Mouse (Mus musculus) urinary bladder, adult 2 months (tissue): ENCODE results near the gene Gm20388. TPM values are rescaled to one million over a fixed set of nuclear protein-coding genes. Genes with fewer than 3 reads are reported as not detected.

Source experiments
- DNase-seq: peaks from one replicate; pipeline ENCODE4 v3.0.0; 2022; ENCODE audit warnings: low spot score
- polyA plus RNA-seq: library from polyadenylated mRNA; depleted of rRNA; stranded (reverse); fragments of >200 nt; gene quantifications from 2 replicates; pipeline ENCODE4 v1.2.3, GENCODE M21; 2012

Gm20388 gene
- polyA plus RNA-seq, 1 experiment: 50.2 TPM

- no peak for DNase-seq
These were observed 132.1 kb downstream of the Gm20388 start for GRCm38 (mm10) chr8:120042542-120043312.

GRCm38 (mm10) chr8:120044907-120045306, 134.3 kb downstream of the Gm20388 start:
- no peak for DNase-seq

GRCm38 (mm10) chr8:120045471-120045870, 134.8 kb downstream of the Gm20388 start:
- no peak for DNase-seq

- peak; percentile 60 for DNase-seq
These were observed 135.8 kb downstream of the Gm20388 start for GRCm38 (mm10) chr8:120046258-120047020.

- DNase-seq: no peak
These were observed 139.3 kb downstream of the Gm20388 start for GRCm38 (mm10) chr8:120049949-120050348.

GRCm38 (mm10) chr8:120050376-120050775, 139.7 kb downstream of the Gm20388 start:
- no peak for DNase-seq

GRCm38 (mm10) chr8:120051006-120051405, 140.4 kb downstream of the Gm20388 start:
- no peak for DNase-seq

GRCm38 (mm10) chr8:120051908-120052307, 141.3 kb downstream of the Gm20388 start:
- no peak for DNase-seq

- DNase-seq: no peak
These were observed 141.7 kb downstream of the Gm20388 start for GRCm38 (mm10) chr8:120052318-120052717.

- no peak for DNase-seq
These were observed 144.2 kb downstream of the Gm20388 start for GRCm38 (mm10) chr8:120054833-120055232.

- DNase-seq: no peak
These were observed 146.4 kb downstream of the Gm20388 start for GRCm38 (mm10) chr8:120057078-120057477.

- DNase-seq: no peak
These were observed 152.1 kb downstream of the Gm20388 start for GRCm38 (mm10) chr8:120062742-120063141.

GRCm38 (mm10) chr8:120063326-120063725, 152.7 kb downstream of the Gm20388 start:
- DNase-seq: no peak

- no peak for DNase-seq
These were observed 155.0 kb downstream of the Gm20388 start for GRCm38 (mm10) chr8:120065611-120066010.

GRCm38 (mm10) chr8:120066226-120066625, 155.6 kb downstream of the Gm20388 start:
- no peak for DNase-seq

- DNase-seq: no peak
These were observed 157.5 kb downstream of the Gm20388 start for GRCm38 (mm10) chr8:120067936-120068668.

- peak; percentile 70 for DNase-seq
These were observed 161.0 kb downstream of the Gm20388 start for GRCm38 (mm10) chr8:120071684-120072083.

GRCm38 (mm10) chr8:120072259-120072658, 161.6 kb downstream of the Gm20388 start:
- peak; percentile 56 for DNase-seq

- no peak for DNase-seq
These were observed 162.2 kb downstream of the Gm20388 start for GRCm38 (mm10) chr8:120072827-120073226.

GRCm38 (mm10) chr8:120074516-120074915, 163.9 kb downstream of the Gm20388 start:
- no peak for DNase-seq

GRCm38 (mm10) chr8:120075347-120075746, 164.7 kb downstream of the Gm20388 start:
- DNase-seq: no peak

GRCm38 (mm10) chr8:120078080-120078479, 167.4 kb downstream of the Gm20388 start:
- DNase-seq: peak; percentile 55
